Mouse (Mus musculus): ENCODE data around the gene Sh3bgr.

Gene Sh3bgr

DNA sequence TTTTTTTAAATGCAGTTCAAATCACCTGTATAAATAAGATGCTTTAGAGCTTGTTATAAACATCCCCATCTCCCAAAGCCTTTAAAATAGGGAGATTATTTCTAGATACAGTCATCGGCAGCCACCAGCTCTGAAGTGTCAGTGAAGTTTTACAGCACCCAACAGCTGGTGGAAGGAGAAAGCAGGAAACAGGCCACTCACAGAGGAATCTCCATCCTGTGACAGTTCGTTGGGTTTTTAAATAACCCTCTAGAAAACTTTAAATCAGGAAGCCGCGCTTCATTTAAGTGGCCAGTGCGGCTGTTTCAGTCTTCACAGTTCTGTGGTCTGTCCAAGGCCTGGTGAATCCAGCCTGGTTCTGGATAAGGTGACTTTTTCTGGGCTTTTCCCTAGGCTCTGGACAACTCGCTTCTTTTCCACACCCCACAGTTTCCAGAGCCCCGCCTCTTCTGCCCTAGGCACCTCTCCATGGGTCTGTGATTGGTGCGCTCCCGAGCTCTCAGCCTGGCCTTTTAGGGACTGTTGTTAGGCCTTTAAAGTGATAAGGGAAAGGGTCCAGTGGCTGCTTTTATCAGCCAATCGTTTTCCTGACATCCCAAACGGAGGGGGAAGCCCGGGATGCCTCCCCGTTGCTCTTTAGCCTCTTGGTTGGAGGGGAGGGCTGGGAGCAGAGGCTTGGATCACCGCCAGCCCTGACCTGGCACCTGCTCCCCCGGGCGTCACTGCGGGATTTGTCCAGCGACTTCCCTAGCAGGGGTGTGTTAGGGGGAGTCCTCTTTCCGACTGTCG lies at the start of gene Sh3bgr:
TSS of gene Sh3bgr (plus strand) at position 538 of the 789 bp plus-strand sequence.
- in situ Hi-C loops (cut with MboI, MseI) = no loop called here

- in situ Hi-C loops (cut with MboI, MseI) = loop anchor here in 1 of 2 experiments (5.0 kb wide), 1 partner anchor 714 kb away; no protein-coding TSS in a partner anchor
Observed at GRCm38 (mm10) chr16:96150995-96151394, 49.3 kb upstream of the Sh3bgr start.

- in situ Hi-C loops (cut with MboI, MseI) = loop anchor here in 1 of 2 experiments (5.0 kb wide), 1 partner anchor 714 kb away; no protein-coding TSS in a partner anchor
Observed at GRCm38 (mm10) chr16:96151551-96151950, 48.7 kb upstream of the Sh3bgr start.

- in situ Hi-C loops (cut with MboI, MseI) = loop anchor here in 1 of 2 experiments (5.0 kb wide), 1 partner anchor 717 kb away; no protein-coding TSS in a partner anchor
Observed at GRCm38 (mm10) chr16:96154476-96154875, 45.8 kb upstream of the Sh3bgr start.

- in situ Hi-C loops (cut with MboI, MseI) = loop anchor here in 1 of 2 experiments (5.0 kb wide), 1 partner anchor 1716 kb away; no protein-coding TSS in a partner anchor
Observed at GRCm38 (mm10) chr16:96156019-96156418, 44.2 kb upstream of the Sh3bgr start.

- in situ Hi-C loops (cut with MboI, MseI) = loop anchor here in 1 of 2 experiments (5.0 kb wide), 1 partner anchor 1715 kb away; no protein-coding TSS in a partner anchor
Observed at GRCm38 (mm10) chr16:96157171-96157570, 43.1 kb upstream of the Sh3bgr start.

- in situ Hi-C loops (cut with MboI, MseI) = loop anchor here in 1 of 2 experiments (5.0 kb wide), 1 partner anchor 1714 kb away; no protein-coding TSS in a partner anchor
Observed at GRCm38 (mm10) chr16:96158511-96159080, 41.7 kb upstream of the Sh3bgr start.

DNA sequence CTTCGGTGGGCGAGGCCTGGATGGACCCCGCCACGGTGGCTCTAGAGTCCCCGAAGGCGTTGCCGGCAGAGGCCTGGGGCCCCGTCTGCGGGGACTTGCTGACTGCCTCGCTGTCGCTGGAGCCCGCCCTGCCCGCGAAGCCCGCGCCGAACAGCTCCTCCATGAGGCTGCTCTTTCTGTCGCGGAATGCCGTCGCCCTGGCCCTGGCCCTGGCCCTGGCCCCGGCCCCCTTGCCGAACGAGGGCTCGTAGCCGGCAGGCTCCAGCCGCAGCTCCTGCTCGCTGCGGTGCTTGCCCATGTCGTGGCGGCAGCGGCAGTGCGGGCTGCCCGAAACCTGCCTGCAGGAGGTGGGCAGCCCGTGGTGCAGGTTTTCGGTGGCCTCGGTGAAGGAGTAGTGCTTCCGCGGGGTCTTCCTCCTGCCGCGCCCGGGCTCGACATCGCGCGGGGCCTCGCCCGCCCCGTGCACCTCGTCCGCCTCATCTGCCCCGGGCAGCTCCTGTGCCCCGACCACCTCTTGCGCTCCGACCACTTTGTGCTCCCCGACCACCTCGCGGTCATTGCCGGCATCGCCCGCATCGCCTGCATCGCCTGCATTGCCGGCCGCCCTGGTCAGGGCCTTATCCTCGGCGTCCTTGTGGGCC lies 41.0 kb upstream of the Sh3bgr start:
- in situ Hi-C loops (cut with MboI, MseI) = loop anchor here in 1 of 2 experiments (5.0 kb wide), 1 partner anchor 1713 kb away; no protein-coding TSS in a partner anchor

- in situ Hi-C loops (cut with MboI, MseI) = loop anchor here in 1 of 2 experiments (5.0 kb wide), 1 partner anchor 1712 kb away; no protein-coding TSS in a partner anchor
Observed at GRCm38 (mm10) chr16:96159794-96160346, 40.4 kb upstream of the Sh3bgr start.

DNA sequence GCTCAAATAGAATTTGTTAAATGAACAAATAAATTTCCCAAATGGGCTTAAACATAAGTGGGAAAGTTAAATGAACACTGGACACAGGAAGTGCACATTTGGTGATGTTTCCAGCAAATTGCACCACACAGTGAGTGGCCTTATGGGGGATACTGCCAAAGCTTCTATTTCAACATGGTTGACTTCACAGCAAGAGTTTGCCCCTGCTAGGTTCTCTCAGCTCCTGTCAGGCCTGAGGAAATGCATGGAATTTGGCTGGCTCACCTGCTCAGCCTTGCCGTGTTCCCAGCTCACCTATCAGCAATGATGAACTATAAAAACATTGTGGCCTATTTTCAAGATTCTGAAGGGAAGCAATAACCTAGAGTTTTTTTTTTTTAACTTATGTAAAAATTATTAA lies 39.3 kb upstream of the Sh3bgr start:
- in situ Hi-C loops (cut with MboI, MseI) = no loop called here

GRCm38 (mm10) chr16:96161336-96161735 lies 38.9 kb upstream of the Sh3bgr start:
- in situ Hi-C loops (cut with MboI, MseI) = no loop called here

DNA sequence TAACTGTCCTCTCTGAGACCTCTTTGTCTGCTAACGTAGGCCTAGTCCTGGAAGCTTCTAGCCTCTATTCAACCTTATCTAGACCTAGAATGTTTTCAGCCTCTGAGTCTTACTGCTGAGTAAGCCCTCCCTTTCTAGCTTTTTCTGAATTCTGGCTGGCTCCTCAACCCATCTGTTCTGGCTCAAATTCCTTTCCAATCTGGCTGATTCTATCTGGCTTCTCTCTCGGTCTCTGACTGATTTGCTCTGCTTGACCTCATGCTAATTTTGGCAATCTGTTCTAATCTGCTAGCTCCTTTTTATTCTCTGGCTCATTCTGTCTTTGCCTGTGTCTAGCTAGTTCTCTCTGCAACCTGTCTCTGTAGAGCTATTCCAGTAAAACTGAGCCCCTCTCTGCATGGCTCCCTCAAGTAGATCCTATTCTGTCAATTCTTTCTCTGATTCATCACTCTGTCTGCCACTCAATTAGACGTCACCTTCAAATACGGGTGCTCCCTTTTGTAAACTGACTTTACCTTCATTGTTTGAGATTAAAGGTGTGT lies 34.5 kb upstream of the Sh3bgr start:
- in situ Hi-C loops (cut with MboI, MseI) = no loop called here

GRCm38 (mm10) chr16:96168837-96169236 lies 31.4 kb upstream of the Sh3bgr start:
- in situ Hi-C loops (cut with MboI, MseI) = no loop called here

DNA sequence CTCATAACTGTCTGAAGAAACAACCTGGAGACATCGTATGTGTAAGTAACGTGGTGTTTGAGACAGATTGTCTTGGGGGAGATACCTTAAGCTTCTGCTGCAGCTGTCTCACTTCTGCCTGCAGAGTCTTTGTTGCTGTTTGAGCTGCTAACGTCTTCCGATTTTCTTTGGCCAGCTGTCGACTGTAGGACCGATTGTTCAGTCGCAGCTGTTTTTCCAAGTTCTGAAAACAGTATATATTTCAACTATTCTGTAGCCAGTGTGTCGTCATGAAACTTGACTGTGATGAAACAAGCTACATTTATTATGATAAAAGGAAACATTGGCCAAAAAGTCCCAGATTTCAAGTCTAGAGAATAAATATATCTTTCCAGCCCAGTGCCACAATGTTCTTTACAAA lies 26.6 kb upstream of the Sh3bgr start:
- in situ Hi-C loops (cut with MboI, MseI) = no loop called here

DNA sequence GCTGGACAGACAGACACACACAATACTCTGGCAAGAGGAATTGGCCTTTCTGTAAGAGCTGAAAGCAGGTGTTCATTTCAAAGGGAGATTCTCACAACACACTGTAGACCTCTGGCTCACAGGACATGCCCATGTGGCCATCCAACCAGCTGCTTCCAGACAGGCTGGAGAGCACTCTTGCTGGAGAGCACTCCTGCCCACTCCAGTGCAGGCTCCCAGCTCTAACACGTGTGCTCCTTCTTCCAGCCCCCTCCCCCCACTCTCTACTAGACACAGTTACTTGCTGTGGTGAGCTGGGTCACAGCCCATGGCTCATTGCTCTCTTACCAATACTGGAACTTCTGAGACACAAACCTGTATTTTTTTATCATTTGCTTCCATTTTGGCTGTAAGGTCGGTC lies 24.9 kb upstream of the Sh3bgr start:
- in situ Hi-C loops (cut with MboI, MseI) = no loop called here

DNA sequence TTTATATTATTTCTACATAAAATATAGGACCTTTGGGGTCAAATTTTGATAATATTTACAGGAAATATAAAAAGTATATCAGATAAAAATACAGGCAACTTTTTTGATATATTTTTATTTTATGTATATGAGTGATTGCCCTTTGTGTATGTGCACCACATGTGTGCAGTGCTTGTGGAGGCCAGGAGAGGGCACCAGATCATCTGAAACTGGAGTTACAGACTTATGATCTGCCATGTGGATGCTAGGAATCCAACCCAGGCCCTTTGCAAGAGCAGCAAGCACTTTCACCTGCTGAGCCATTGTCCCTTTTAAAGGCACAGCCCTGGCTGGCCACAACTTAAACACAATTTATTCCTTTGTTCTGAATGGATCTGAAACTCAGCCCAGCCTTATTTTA lies 21.1 kb upstream of the Sh3bgr start:
- in situ Hi-C loops (cut with MboI, MseI) = no loop called here

DNA sequence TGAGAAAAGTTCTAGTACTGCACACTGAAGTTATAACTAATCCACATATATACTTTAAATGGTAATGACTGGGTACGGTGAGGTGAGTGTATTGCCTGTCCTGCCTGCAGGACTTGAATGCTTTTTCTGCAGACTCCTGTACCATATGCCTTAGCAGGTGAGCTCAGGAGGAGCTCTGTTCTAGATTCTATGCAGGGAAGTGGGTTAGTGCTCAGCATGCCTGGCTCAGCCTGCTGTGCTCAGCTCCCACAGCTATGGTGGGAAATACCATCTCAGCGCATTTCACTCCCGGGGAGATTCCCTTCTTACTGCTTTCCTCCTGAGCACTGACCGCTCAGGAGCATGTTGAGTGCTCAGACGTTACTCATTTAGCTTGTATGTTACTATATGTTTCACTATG lies 12.6 kb upstream of the Sh3bgr start:
- in situ Hi-C loops (cut with MboI, MseI) = no loop called here

DNA sequence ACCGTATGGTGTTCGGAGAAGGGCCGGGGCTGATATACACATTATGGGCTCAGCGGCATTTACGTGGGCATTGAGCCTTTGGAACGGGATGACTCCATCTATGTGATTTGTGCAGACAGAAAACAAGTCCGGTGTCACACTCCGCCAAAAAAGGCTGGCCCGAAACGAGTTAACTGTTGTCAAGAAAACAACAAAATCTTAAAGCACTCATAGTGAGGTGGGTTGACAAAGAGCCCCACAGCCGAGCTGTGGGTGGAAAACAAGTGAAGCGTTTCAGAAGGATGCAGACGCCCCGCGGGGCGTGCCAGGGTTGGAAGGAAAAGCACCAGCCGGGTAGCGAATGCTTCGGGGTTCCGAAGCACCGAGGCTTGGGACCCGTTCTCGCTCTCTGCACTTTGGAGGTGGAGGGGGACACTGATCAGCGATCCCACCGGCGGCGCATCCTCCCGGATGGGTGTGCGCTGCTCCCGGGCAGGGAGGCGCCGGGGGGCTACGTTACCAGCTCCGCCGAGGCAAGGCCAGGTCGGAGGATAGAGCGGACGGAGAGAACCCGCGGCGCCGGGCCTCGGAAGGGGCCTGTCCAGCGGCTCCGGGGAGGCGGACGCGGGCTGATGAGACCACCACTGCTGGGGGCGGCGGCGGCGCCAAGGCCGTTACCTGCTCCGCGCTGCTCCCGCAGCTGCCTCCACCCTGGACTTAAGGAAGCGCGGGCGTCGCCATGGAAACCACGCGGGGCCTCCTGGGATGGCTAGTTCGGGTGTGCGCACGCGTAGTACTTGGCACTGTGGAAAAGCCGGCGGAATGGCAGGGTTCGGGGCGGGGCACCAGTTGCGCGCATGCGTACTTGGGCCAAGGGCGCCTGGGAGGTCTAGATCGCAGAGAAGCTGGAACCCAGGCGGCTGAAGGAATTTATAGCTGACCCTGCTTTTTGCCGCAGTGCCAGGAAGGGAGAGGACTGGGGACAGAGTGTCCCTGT lies 8.4 kb upstream of the Sh3bgr start, which contains the start of gene Lca5l:
TSS of gene Lca5l (minus strand) at position 741 of the 976 bp plus-strand sequence.
- in situ Hi-C loops (cut with MboI, MseI) = no loop called here

DNA sequence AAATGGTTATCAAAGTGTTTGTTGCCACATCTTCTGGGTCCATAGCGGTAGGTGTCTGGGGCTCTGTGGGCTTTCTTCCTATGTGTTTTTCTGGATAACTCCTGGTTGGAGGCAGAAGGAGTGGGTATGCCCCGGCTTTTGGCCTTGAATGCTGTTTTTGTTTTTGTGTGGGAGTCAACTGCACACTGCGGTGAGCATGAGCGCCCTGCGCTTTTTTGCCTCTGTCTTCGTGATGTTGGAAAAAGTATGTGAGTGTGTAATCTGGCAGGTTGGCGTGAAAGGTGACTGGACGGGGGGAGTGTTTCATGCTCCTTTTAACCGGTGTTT lies 415 bp downstream of the Sh3bgr start:
- in situ Hi-C loops (cut with MboI, MseI) = no loop called here

Measured in T-helper 17 cell (primary cell).